Mouse (Mus musculus) liver, embryonic 15.5 days (tissue): ENCODE data around the gene Pxk. TPM values are rescaled to one million over a fixed set of nuclear protein-coding genes. Genes with fewer than 3 reads are reported as not detected.

Experiments used
- ATAC-seq: fragments of 200-750 bp; cut with Nextera tagmentation; 2 replicates; pipeline ENCODE4 v1.8.0; 2017; ENCODE audit warnings: moderate number of reproducible peaks, mild to moderate bottlenecking, moderate library complexity; ENCODE audit not compliant: insufficient read depth
- H3K27ac ChIP-seq: fragments of 300-500 bp; sonication (generic); replicated peaks from 2 replicates; pipeline ENCODE4 v1.5.1; 2015; ENCODE audit warnings: mild to moderate bottlenecking, inconsistent platforms
- H3K27me3 ChIP-seq: fragments of 300-500 bp; sonication (generic); 2 replicates; pipeline ENCODE4 v1.6.1; 2015; ENCODE audit warnings: mild to moderate bottlenecking, inconsistent platforms
- H3K36me3 ChIP-seq: fragments of 300-500 bp; sonication (generic); replicated peaks from 2 replicates; pipeline ENCODE4 v1.6.1; 2015; ENCODE audit warnings: moderate library complexity, mild to moderate bottlenecking, inconsistent platforms
- H3K4me1 ChIP-seq: fragments of 300-500 bp; sonication (generic); replicated peaks from 2 replicates; pipeline ENCODE4 v1.6.1; 2015; ENCODE audit warnings: inconsistent platforms
- H3K4me2 ChIP-seq: fragments of 300-500 bp; sonication (generic); 2 replicates; pipeline ENCODE4 v1.6.1; 2015; ENCODE audit warnings: moderate library complexity, mild to moderate bottlenecking, inconsistent platforms
- H3K4me3 ChIP-seq: fragments of 300-500 bp; sonication (generic); replicated peaks from 2 replicates; pipeline ENCODE4 v1.5.1; 2015; ENCODE audit warnings: mild to moderate bottlenecking, inconsistent platforms
- H3K9ac ChIP-seq: fragments of 300-500 bp; sonication (generic); 2 replicates; pipeline ENCODE4 v1.6.1; 2015; ENCODE audit warnings: moderate library complexity, mild to moderate bottlenecking, inconsistent platforms
- H3K9me3 ChIP-seq: fragments of 300-500 bp; sonication (generic); replicated peaks from 2 replicates; pipeline ENCODE4 v1.6.1; 2016; ENCODE audit warnings: inconsistent platforms
- WGBS: fragments of 180-500 bp; shearing (Covaris S2); methylation state at CpG from one replicate; pipeline ENCODE4 v1.1.7; 2015; ENCODE audit warnings: mixed read lengths; ENCODE audit not compliant: insufficient replicate concordance; 5-methylcytosine and 5-hydroxymethylcytosine counted together
- polyA plus RNA-seq: library from polyadenylated mRNA; unstranded; fragments of >200 nt; fragmentation: Nextera tagmentation; extraction: Ambion mirVana; gene quantifications from 2 replicates; pipeline ENCODE4 v1.2.1, GENCODE M21; 2015

Gene Pxk
- 11.3 and 12.1 TPM in 2 replicates for polyA plus RNA-seq

DNA sequence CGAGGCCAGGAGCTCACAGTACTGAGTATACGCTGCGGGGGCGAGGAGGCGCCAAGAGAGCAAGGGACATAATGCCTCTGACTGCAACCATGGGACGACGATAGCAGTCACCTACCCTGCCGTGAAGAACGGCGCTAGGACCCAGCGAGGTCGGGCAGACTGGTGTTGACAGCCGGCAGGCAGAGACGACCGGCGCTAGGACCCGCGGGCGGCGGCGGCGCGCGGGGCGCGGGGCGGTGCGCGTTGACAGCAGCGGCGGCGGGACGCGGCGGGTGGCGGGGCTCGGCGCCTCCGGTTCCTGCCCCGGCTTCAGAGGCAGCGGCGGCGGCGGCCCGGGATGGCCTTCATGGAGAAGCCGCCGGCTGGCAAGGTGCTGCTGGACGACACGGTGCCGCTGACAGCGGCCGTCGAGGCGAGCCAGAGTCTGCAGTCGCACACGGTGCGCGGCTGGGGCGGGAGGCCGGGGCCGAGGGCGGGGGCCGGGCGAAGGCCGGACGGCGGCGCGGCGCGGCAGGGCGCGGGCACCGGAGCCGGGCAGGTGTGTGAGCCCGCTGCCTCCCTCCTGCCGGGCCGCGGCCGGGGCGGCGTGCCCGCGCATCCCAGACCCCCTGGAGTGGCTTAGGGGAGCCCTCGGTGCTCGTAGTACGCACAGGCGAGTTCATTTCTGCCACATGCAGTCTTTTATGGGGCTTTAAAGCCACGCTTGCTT lies at the start of gene Pxk:
Gene Pxk (plus strand): TSS at position 234 of the 709 bp plus-strand sequence.
- Histone ChIP-seq H3K27ac (peak within 1 kb of the TSS; percentile 62), H3K27me3 (no peaks in the 10 kb centered on the region), H3K9ac (peak within 1 kb of the TSS; percentile 73), H3K4me2 (peak within 1 kb of the TSS; percentile 90), H3K9me3 (no peaks in the 10 kb centered on the region), H3K4me1 (peaks cover 45% of the 10 kb centered on the region), H3K36me3 (no peaks in the 10 kb centered on the region), H3K4me3 (peak within 1 kb of the TSS; percentile 84)
- peak; percentile 92 for ATAC-seq
- under 1% methylated on average over 89 of the region's 89 CpGs for WGBS

GRCm38 (mm10) chr14:8049334-8049733 lies 48.7 kb upstream of the Pxk start:
- H3K4me2 ChIP-seq = no peak overlapping the region
- H3K4me1 ChIP-seq = no peaks in the 10 kb centered on the region
- H3K9ac ChIP-seq = no peak overlapping the region
- no peaks in the 10 kb centered on the region for H3K9me3 ChIP-seq
- H3K4me3 ChIP-seq = no peak overlapping the region
- no peak for ATAC-seq
- no peaks in the 10 kb centered on the region for H3K36me3 ChIP-seq
- 68% methylated on average over 10 of the region's 10 CpGs for WGBS
- no peaks in the 10 kb centered on the region for H3K27me3 ChIP-seq
- no peak overlapping the region for H3K27ac ChIP-seq

GRCm38 (mm10) chr14:8051869-8052268 lies 46.1 kb upstream of the Pxk start:
- Histone ChIP-seq H3K36me3 (no peaks in the 10 kb centered on the region), H3K9ac (no peak overlapping the region), H3K4me2 (no peak overlapping the region), H3K9me3 (no peaks in the 10 kb centered on the region), H3K27ac (no peak overlapping the region), H3K4me1 (no peaks in the 10 kb centered on the region), H3K4me3 (no peak overlapping the region), H3K27me3 (no peaks in the 10 kb centered on the region)
- 67% methylated on average over 2 of the region's 2 CpGs for WGBS
- ATAC-seq = no peak

DNA sequence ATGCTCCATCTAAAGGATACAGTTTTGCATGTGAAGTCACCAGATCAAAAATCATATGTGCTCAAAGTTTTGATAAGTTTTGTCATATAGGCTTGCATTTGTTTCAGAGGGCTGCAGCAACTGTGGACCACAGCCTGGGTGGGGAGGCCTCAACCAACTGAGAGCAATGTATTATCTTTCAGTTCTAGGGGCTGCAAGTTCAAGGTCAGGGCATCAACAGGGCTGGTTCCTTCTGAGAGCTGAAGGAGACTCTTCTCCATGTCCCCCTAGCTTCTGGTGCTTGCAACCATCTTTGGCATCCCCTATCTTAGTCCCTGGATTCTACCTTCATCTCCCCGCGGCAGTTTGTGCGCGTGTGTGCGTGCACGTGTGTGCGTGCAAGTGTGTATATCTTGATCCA lies 45.4 kb upstream of the Pxk start:
- 85% methylated on average over 7 of the region's 7 CpGs for WGBS
- H3K4me1 ChIP-seq = no peaks in the 10 kb centered on the region
- no peaks in the 10 kb centered on the region for H3K27me3 ChIP-seq
- no peak overlapping the region for H3K4me3 ChIP-seq
- no peaks in the 10 kb centered on the region for H3K36me3 ChIP-seq
- no peak overlapping the region for H3K4me2 ChIP-seq
- H3K9ac ChIP-seq = no peak overlapping the region
- ATAC-seq = no peak
- H3K9me3 ChIP-seq = no peaks in the 10 kb centered on the region
- no peak overlapping the region for H3K27ac ChIP-seq

DNA sequence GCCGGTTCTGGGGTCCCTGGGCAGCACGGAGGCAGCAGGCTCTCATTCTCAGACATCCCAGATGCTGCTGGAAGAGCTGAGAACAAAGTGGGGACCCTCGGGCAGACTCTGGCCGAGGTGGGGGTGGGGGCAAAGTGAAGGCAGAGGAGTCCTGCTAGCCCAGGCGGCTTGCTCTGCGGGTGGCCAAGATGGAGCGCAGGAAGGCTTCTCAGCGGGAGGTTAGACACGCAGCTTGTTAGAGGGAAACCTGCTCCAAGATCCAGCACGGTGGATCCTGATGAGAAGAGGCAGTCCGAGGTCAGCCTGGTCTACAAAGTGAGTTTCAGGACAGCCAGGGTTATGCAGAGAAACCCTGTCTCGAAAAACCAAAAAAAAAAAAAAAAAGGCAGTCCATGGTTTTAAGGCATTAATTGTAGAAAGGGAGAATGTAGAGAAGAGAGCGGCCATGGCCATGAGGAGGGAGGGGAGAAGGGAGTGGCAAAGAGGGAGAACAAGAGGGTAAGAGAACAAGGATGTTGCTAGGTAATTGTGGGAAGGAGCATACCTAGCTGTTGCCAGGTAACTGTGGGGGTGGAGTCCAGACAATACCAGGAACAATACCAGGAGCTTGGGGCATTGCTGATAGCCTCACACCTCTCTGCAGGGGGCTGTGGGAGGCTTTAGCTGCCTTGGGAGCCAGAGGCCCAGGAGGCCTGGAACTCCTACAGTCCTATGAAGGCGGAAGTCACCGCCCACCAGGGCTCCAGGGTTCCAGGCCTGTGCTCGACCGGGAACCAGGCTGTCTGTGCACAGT lies 43.5 kb upstream of the Pxk start:
- 63% methylated on average over 17 of the region's 17 CpGs for WGBS
- no peaks in the 10 kb centered on the region for H3K4me1 ChIP-seq
- no peaks in the 10 kb centered on the region for H3K27me3 ChIP-seq
- no peak overlapping the region for H3K4me2 ChIP-seq
- no peaks in the 10 kb centered on the region for H3K9me3 ChIP-seq
- no peak overlapping the region for H3K27ac ChIP-seq
- ATAC-seq = no peak
- H3K36me3 ChIP-seq = no peaks in the 10 kb centered on the region
- H3K9ac ChIP-seq = no peak overlapping the region
- no peak overlapping the region for H3K4me3 ChIP-seq

DNA sequence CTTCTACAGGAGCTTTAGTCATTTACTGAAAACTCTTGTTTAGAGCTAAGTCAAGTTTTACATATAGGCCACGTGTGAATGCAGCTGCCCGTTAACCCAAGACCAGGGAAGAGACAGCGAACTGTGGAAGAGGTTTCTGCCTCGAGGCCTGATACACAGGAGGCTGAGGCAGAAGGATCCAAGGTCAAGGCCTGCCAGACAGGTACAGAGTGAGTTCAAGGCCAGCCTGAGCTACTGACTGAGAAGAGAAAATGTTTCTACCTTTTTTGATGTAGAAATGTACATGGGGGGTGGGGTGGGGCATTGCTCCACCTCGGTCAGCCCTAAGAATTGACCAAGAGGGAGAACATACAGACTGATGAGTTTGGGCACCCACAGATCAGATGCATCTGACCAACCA lies 41.9 kb upstream of the Pxk start:
- WGBS = 68% methylated on average over 5 of the region's 5 CpGs
- H3K27ac ChIP-seq = no peak overlapping the region
- no peak overlapping the region for H3K4me3 ChIP-seq
- no peaks in the 10 kb centered on the region for H3K27me3 ChIP-seq
- no peaks in the 10 kb centered on the region for H3K9me3 ChIP-seq
- no peak overlapping the region for H3K4me2 ChIP-seq
- H3K9ac ChIP-seq = no peak overlapping the region
- no peaks in the 10 kb centered on the region for H3K4me1 ChIP-seq
- ATAC-seq = no peak
- no peaks in the 10 kb centered on the region for H3K36me3 ChIP-seq

- no peak for ATAC-seq
- no peak overlapping the region for H3K4me3 ChIP-seq
- no peak overlapping the region for H3K4me2 ChIP-seq
- H3K27ac ChIP-seq = no peak overlapping the region
- 75% methylated on average over 7 of the region's 7 CpGs for WGBS
- H3K9ac ChIP-seq = no peak overlapping the region
- H3K27me3 ChIP-seq = no peaks in the 10 kb centered on the region
- no peaks in the 10 kb centered on the region for H3K9me3 ChIP-seq
- H3K4me1 ChIP-seq = peaks cover 24% of the 10 kb centered on the region
- no peaks in the 10 kb centered on the region for H3K36me3 ChIP-seq
These were observed 38.1 kb upstream of the Pxk start for GRCm38 (mm10) chr14:8059938-8060337.

- no peak overlapping the region for H3K9ac ChIP-seq
- no peak overlapping the region for H3K4me2 ChIP-seq
- H3K27ac ChIP-seq = no peak overlapping the region
- H3K4me3 ChIP-seq = no peak overlapping the region
- H3K27me3 ChIP-seq = 0 out of 2 replicates have a peak, but pooled peaks cover 3% of the 10 kb centered on the region
- WGBS = 21% methylated on average over 3 of the region's 3 CpGs
- H3K36me3 ChIP-seq = no peaks in the 10 kb centered on the region
- no peak for ATAC-seq
- peaks cover 24% of the 10 kb centered on the region for H3K4me1 ChIP-seq
- H3K9me3 ChIP-seq = no peaks in the 10 kb centered on the region
These were observed 35.9 kb upstream of the Pxk start for GRCm38 (mm10) chr14:8062076-8062475.

- Histone ChIP-seq H3K36me3 (no peaks in the 10 kb centered on the region), H3K9me3 (no peaks in the 10 kb centered on the region), H3K4me1 (peaks cover 24% of the 10 kb centered on the region), H3K27me3 (0 out of 2 replicates have a peak, but pooled peaks cover 7% of the 10 kb centered on the region), H3K4me2 (no peak overlapping the region), H3K9ac (no peak overlapping the region), H3K27ac (no peak overlapping the region), H3K4me3 (no peak overlapping the region)
- no peak for ATAC-seq
- WGBS = 68% methylated on average over 3 of the region's 3 CpGs
These were observed 35.3 kb upstream of the Pxk start for GRCm38 (mm10) chr14:8062537-8063301.

GRCm38 (mm10) chr14:8063835-8064785 lies 33.9 kb upstream of the Pxk start:
- H3K36me3 ChIP-seq = no peaks in the 10 kb centered on the region
- H3K9ac ChIP-seq = no peak overlapping the region
- no peak overlapping the region for H3K27ac ChIP-seq
- H3K4me1 ChIP-seq = peaks cover 24% of the 10 kb centered on the region
- no peak overlapping the region for H3K4me3 ChIP-seq
- no peaks in the 10 kb centered on the region for H3K9me3 ChIP-seq
- 49% methylated on average over 8 of the region's 8 CpGs for WGBS
- ATAC-seq = peak; percentile 66; the same call in 1 of the 2 replicates
- no peak overlapping the region for H3K4me2 ChIP-seq
- H3K27me3 ChIP-seq = 0 out of 2 replicates have a peak, but pooled peaks cover 7% of the 10 kb centered on the region
